ENCODE assay signal across 22 mouse cellular contexts in genomic region chr11:55701921-55702320, GRCm38 (mm10).
A peak's percentile ranks its signal among the peaks of the same experiment; 100 is the strongest.
DNase-seq lines count a peak whose midpoint lies in the region; ATAC-seq and TF ChIP-seq lines count a peak whose summit lies in the region.
"Had no signal": no experiment of that assay in that cellular context is flagged by ENCODE, and none has a peak within 500 bp of the region (broad histone marks: within the 10 kb centered on the region; RNA-seq: fewer than 3 reads in every experiment).

No protein-coding gene starts in this region.

- H3K4me3 ChIP-seq in kidney, adult 2 months (ENCODE audit: insufficient read depth, low read depth, low read length): no peak overlapping the region
- no peak overlapping the region for H3K4me3 ChIP-seq in kidney, embryonic 16.5 days (ENCODE audit: low read length)
- H3K4me3 ChIP-seq in kidney, embryonic 15.5 days (replicated peaks): no peak overlapping the region
- H3K4me3 ChIP-seq: embryonic facial prominence, embryonic 13.5 days; embryonic facial prominence, embryonic 15.5 days; erythroblast, embryonic 14.5 days; forebrain, embryonic 10.5 days; forebrain, embryonic 12.5 days had no signal

- ATAC-seq in kidney, embryonic 16.5 days (ENCODE audit: low FRiP score, low TSS enrichment): no peak
- ATAC-seq in kidney, embryonic 15.5 days (replicated peaks; ENCODE audit: low FRiP score): no peak
- ATAC-seq: forebrain, embryonic 14.5 days had no signal

- WGBS in kidney, adult 2 months: 74% methylated on average over 2 of the region's 2 CpGs
- WGBS in kidney, embryonic 16.5 days: 80% methylated on average over 2 of the region's 2 CpGs
- WGBS in kidney, embryonic 15.5 days: 78% methylated on average over 2 of the region's 2 CpGs

- no peak for TF ChIP-seq POLR2A in kidney, adult 2 months (IDR thresholded peaks at IDR 0.05; ENCODE audit: low read depth, low read length)

- no peaks in the 10 kb centered on the region for H3K36me3 ChIP-seq in kidney, adult 2 months (ENCODE audit: control insufficient read depth, insufficient read depth, low read length)
- no peaks in the 10 kb centered on the region for H3K36me3 ChIP-seq in kidney, embryonic 16.5 days (ENCODE audit: insufficient read depth, low read length)
- H3K36me3 ChIP-seq in kidney, embryonic 15.5 days: no peaks in the 10 kb centered on the region
- H3K36me3 ChIP-seq: embryonic facial prominence, embryonic 13.5 days; embryonic facial prominence, embryonic 15.5 days; forebrain, embryonic 10.5 days; forebrain, embryonic 12.5 days had no signal

- H3K9me3 ChIP-seq in kidney, embryonic 16.5 days (ENCODE audit: low read length): no peaks in the 10 kb centered on the region
- H3K9me3 ChIP-seq in kidney, embryonic 15.5 days (replicated peaks): no peaks in the 10 kb centered on the region
- H3K9me3 ChIP-seq: embryonic facial prominence, embryonic 13.5 days; embryonic facial prominence, embryonic 15.5 days; forebrain, embryonic 10.5 days; forebrain, embryonic 12.5 days had no signal

- H3K27me3 ChIP-seq in kidney, adult 2 months (replicated peaks; ENCODE audit: control insufficient read depth, insufficient read depth, low read length): no peaks in the 10 kb centered on the region
- no peaks in the 10 kb centered on the region for H3K27me3 ChIP-seq in kidney, embryonic 16.5 days (ENCODE audit: insufficient read depth, low read length)
- H3K27me3 ChIP-seq in kidney, embryonic 15.5 days: no peaks in the 10 kb centered on the region
- H3K27me3 ChIP-seq: embryonic facial prominence, embryonic 13.5 days; embryonic facial prominence, embryonic 15.5 days; forebrain, embryonic 12.5 days had no signal

- TF ChIP-seq CTCF in kidney, adult 2 months (conservative IDR thresholded peaks at IDR 0.05; ENCODE audit: insufficient read depth, insufficient read length, low read depth, low read length): no peak

- no peak overlapping the region for H3K27ac ChIP-seq in kidney, adult 2 months (ENCODE audit: insufficient read depth, low read depth, low read length)
- H3K27ac ChIP-seq in kidney, embryonic 16.5 days (ENCODE audit: low read length): no peak overlapping the region
- no peak overlapping the region for H3K27ac ChIP-seq in kidney, embryonic 15.5 days
- H3K27ac ChIP-seq: embryonic facial prominence, embryonic 13.5 days; embryonic facial prominence, embryonic 15.5 days; forebrain, embryonic 10.5 days; forebrain, embryonic 12.5 days had no signal

- DNase-seq in kidney, adult 2 months: peak; percentile 56
- DNase-seq in kidney, postnatal 10 days: peak; percentile 24
- peak; percentile 8 to 61 for DNase-seq in kidney, postnatal 36 days
- DNase-seq in kidney, adult 18-20 months: no peak
- DNase-seq: adrenal gland, adult 2 months; adrenal gland, postnatal 10 days; adrenal gland, postnatal 25 days; cerebellum, adult 11 months; cerebellum, adult 18-20 months; cerebellum, adult 8-10 months; cerebellum, adult 9-11 months; cerebellum, postnatal 14 days; cerebellum, postnatal 36 days; embryo, embryonic 11 days had no signal

- H3K4me1 ChIP-seq in kidney, adult 2 months (ENCODE audit: control insufficient read depth, insufficient read depth, low read length): no peaks in the 10 kb centered on the region
- no peaks in the 10 kb centered on the region for H3K4me1 ChIP-seq in kidney, embryonic 16.5 days (ENCODE audit: insufficient read depth, low read length)
- H3K4me1 ChIP-seq in kidney, embryonic 15.5 days: no peaks in the 10 kb centered on the region
- H3K4me1 ChIP-seq: embryonic facial prominence, embryonic 13.5 days; embryonic facial prominence, embryonic 15.5 days; forebrain, embryonic 10.5 days; forebrain, embryonic 12.5 days had no signal

- H3K4me2 ChIP-seq in kidney, embryonic 16.5 days (replicated peaks; ENCODE audit: low read depth, low read length): no peak overlapping the region
- H3K4me2 ChIP-seq in kidney, embryonic 15.5 days: no peak overlapping the region
- H3K4me2 ChIP-seq: embryonic facial prominence, embryonic 13.5 days; embryonic facial prominence, embryonic 15.5 days; forebrain, embryonic 12.5 days had no signal

- no peak overlapping the region for H3K9ac ChIP-seq in kidney, embryonic 16.5 days (replicated peaks; ENCODE audit: low read length)
- H3K9ac ChIP-seq in kidney, embryonic 15.5 days: no peak overlapping the region
- H3K9ac ChIP-seq: embryonic facial prominence, embryonic 13.5 days; embryonic facial prominence, embryonic 15.5 days; forebrain, embryonic 12.5 days had no signal
